ENCODE assay signal across 12 mouse cellular contexts in genomic region chr13:45816670-45817069, GRCm38 (mm10).
"Had no signal": no experiment of that assay in that cellular context is flagged by ENCODE, and none has a peak within 500 bp of the region (broad histone marks: within the 10 kb centered on the region; RNA-seq: fewer than 3 reads in every experiment).

No protein-coding gene starts in this region.

- H3K9ac ChIP-seq: hindbrain, embryonic 14.5 days; limb, embryonic 12.5 days; liver, embryonic 13.5 days; midbrain, embryonic 13.5 days; stomach, embryonic 15.5 days had no signal

- H3K27ac ChIP-seq: hindbrain, embryonic 14.5 days; limb, embryonic 12.5 days; liver, embryonic 13.5 days; midbrain, embryonic 13.5 days; stomach, embryonic 15.5 days had no signal

- H3K4me3 ChIP-seq: limb, embryonic 12.5 days; liver, embryonic 13.5 days; midbrain, embryonic 13.5 days; stomach, embryonic 15.5 days had no signal

- H3K27me3 ChIP-seq: limb, embryonic 12.5 days; liver, embryonic 13.5 days; midbrain, embryonic 13.5 days; stomach, embryonic 15.5 days had no signal

- H3K36me3 ChIP-seq: midbrain, embryonic 13.5 days; stomach, embryonic 15.5 days had no signal

- H3K4me2 ChIP-seq: hindbrain, embryonic 14.5 days; limb, embryonic 12.5 days; liver, embryonic 13.5 days; midbrain, embryonic 13.5 days; stomach, embryonic 15.5 days had no signal

- H3K4me1 ChIP-seq: liver, embryonic 13.5 days; stomach, embryonic 15.5 days had no signal

- DNase-seq: layer of hippocampus, postnatal 36 days; liver, embryonic 13.5 days; lung, adult 2 months; lung, postnatal 36 days; right cerebral cortex, postnatal 14 days; thymus, postnatal 36 days had no signal

- H3K9me3 ChIP-seq: limb, embryonic 12.5 days; liver, embryonic 13.5 days; midbrain, embryonic 13.5 days; stomach, embryonic 15.5 days had no signal

- ATAC-seq: intestine, postnatal 0 days; lung, postnatal 0 days; midbrain, embryonic 13.5 days had no signal
